Mouse (Mus musculus): Measurements from ENCODE around the gene Smn1.

GRCm38 (mm10) chr13:100123970-100124369, 682 bp upstream of the Smn1 start:
- TF ChIP-seq POLR2A (IDR thresholded peaks at IDR 0.05; ENCODE audit: low read depth, low read length) (no peak), CTCF (IDR thresholded peaks at IDR 0.05; ENCODE audit: borderline replicate concordance, insufficient read depth, low read length) (no peak)

Measured in embryonic fibroblast, embryonic 13.5 days (primary cell).